In the genomic region with DNA sequence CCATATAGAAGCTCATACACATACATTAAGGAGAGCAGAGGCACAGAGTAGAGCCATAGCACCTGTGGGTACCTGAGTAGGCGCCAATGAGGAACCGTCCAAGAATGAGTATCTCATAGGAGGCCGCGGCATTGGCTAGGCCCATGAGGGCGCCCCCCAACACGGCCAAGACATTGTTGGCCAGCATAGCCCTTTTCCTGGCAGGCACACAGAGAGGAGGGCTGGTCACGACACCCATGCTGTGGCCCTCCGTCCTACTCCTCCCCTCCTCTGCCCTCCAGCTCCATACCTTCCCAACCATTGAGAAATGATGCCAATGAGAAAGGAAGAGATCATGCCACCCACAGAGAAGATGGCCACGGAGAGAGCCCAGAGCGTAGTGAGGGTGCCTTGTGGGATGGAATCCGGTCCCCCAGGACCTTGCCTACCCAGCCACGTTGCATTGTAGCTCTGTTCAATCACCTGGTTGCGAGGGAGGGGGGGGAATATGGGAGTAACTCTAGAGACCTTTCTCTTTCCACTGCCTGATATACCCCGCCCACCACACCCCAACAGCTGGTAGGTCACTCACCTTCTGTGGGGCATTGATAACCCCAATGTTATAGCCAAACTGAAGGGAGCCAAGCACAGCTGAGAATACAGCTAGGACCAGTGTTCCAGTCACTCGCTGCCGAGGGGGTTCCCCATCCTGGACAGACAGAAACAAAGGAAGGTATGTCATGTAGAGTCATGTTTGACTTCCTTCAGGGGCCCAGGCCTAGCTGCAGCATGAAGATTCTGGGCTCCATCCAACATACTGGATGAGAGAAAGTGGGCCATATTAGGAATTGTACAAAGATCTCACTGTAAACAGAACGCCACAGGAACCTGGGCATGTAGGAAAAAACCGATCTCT, we compare ENCODE assay signal across 10 mouse cellular contexts. TPM values are rescaled to one million over a fixed set of nuclear protein-coding genes. Genes with fewer than 3 reads are reported as not detected.
A peak's percentile ranks its signal among the peaks of the same experiment; 100 is the strongest.
DNase-seq lines count a peak whose midpoint lies in the region; ATAC-seq lines count a peak whose summit lies in the region.
"Had no signal": no experiment of that assay in that cellular context is flagged by ENCODE, and none has a peak within 500 bp of the region (broad histone marks: within the 10 kb centered on the region; RNA-seq: fewer than 3 reads in every experiment).

No protein-coding gene starts in this region.

- H3K4me1 ChIP-seq in hindbrain, embryonic 12.5 days, result peaks cover 13% of the 10 kb centered on the region
- peaks cover 19% of the 10 kb centered on the region for H3K4me1 ChIP-seq in hindbrain, embryonic 13.5 days (replicated peaks)
- peaks cover 39% of the 10 kb centered on the region for H3K4me1 ChIP-seq in liver, embryonic 16.5 days (ENCODE audit: control insufficient read depth, low read depth, low read length)

- H3K36me3 ChIP-seq in hindbrain, embryonic 12.5 days, result no peaks in the 10 kb centered on the region
- no peaks in the 10 kb centered on the region for H3K36me3 ChIP-seq in hindbrain, embryonic 13.5 days
- H3K36me3 ChIP-seq in liver, embryonic 16.5 days (ENCODE audit: control insufficient read depth, insufficient read depth), result peaks cover 24% of the 10 kb centered on the region

- no peaks in the 10 kb centered on the region for H3K27me3 ChIP-seq in hindbrain, embryonic 12.5 days
- H3K27me3 ChIP-seq in hindbrain, embryonic 13.5 days, result peaks cover 34% of the 10 kb centered on the region
- peaks cover 7% of the 10 kb centered on the region for H3K27me3 ChIP-seq in liver, embryonic 16.5 days (ENCODE audit: control insufficient read depth, insufficient read depth, low read depth, low read length)

- no peak for ATAC-seq in hindbrain, embryonic 12.5 days (ENCODE audit: low FRiP score)
- no peak for ATAC-seq in hindbrain, embryonic 13.5 days (ENCODE audit: low FRiP score)
- ATAC-seq in erythroid progenitor cell, adult 5-6 weeks (replicated peaks; ENCODE audit: low FRiP score, poor library complexity, severe bottlenecking), result peak; percentile 69
- ATAC-seq in liver, embryonic 16.5 days (ENCODE audit: low read depth), result peak; percentile 83

- WGBS in hindbrain, embryonic 12.5 days, result 91% methylated on average over 18 of the region's 18 CpGs
- 93% methylated on average over 18 of the region's 18 CpGs for WGBS in hindbrain, embryonic 13.5 days
- WGBS in liver, embryonic 16.5 days (ENCODE audit: insufficient replicate concordance), result 66% methylated on average over 18 of the region's 18 CpGs

- H3K27ac ChIP-seq in hindbrain, embryonic 12.5 days, result no peak overlapping the region
- no peak overlapping the region for H3K27ac ChIP-seq in hindbrain, embryonic 13.5 days
- peak overlapping the region; percentile 89 for H3K27ac ChIP-seq in liver, embryonic 16.5 days (ENCODE audit: low read length)
- H3K27ac ChIP-seq: left cerebral cortex, adult 2 months had no signal

- DNase-seq in c-Kit-negative CD71-positive TER-119-positive erythroid progenitor cells, embryonic 14.5 days (ENCODE audit: low read depth, low spot score), result peak; percentile 79
- DNase-seq in embryo, embryonic 9.5 days (ENCODE audit: extremely low spot score), result no peak
- no peak for DNase-seq in thymus, postnatal 14 days
- no peak for DNase-seq in layer of hippocampus, adult 9-11 months

- H3K4me2 ChIP-seq in hindbrain, embryonic 12.5 days (replicated peaks), result peak overlapping the region; percentile 57; the same call in 1 of the 2 replicates
- no peak overlapping the region for H3K4me2 ChIP-seq in hindbrain, embryonic 13.5 days
- peak overlapping the region; percentile 94 for H3K4me2 ChIP-seq in liver, embryonic 16.5 days (ENCODE audit: low read depth, low read length)

- H3K9me3 ChIP-seq in hindbrain, embryonic 12.5 days (replicated peaks), result no peaks in the 10 kb centered on the region
- no peaks in the 10 kb centered on the region for H3K9me3 ChIP-seq in hindbrain, embryonic 13.5 days
- no peaks in the 10 kb centered on the region for H3K9me3 ChIP-seq in liver, embryonic 16.5 days (replicated peaks; ENCODE audit: control insufficient read depth, low read length)

- peak overlapping the region; percentile 43; the same call in 1 of the 2 replicates for H3K4me3 ChIP-seq in hindbrain, embryonic 12.5 days
- no peak overlapping the region; the same call in 1 of the 2 replicates for H3K4me3 ChIP-seq in hindbrain, embryonic 13.5 days
- H3K4me3 ChIP-seq in liver, embryonic 16.5 days (ENCODE audit: low read depth, low read length), result peak overlapping the region; percentile 82
- H3K4me3 ChIP-seq: left cerebral cortex, adult 2 months had no signal

- no peak overlapping the region for H3K9ac ChIP-seq in hindbrain, embryonic 12.5 days
- no peak overlapping the region for H3K9ac ChIP-seq in hindbrain, embryonic 13.5 days
- H3K9ac ChIP-seq in liver, embryonic 16.5 days (ENCODE audit: low read depth, low read length), result peak overlapping the region; percentile 80

RNA-seq across cellular contexts. Expression of gene Slc2a4, which starts 1.7 kb away (rescaled TPM):
- 9.6 and 12.9 TPM in 2 replicates for polyA plus RNA-seq in hindbrain, embryonic 12.5 days (2016; fragmentation: Nextera tagmentation; extraction: Ambion mirVana)
- 3.9 and 4.0 TPM in 2 replicates for polyA plus RNA-seq in hindbrain, embryonic 13.5 days (2015; fragmentation: Nextera tagmentation; extraction: Ambion mirVana)
- 94.7 and 103 TPM in 2 replicates for total RNA-seq in erythroid progenitor cell, adult 5-6 weeks (2015; ENCODE audit: low replicate concordance)
- 246 and 613 TPM in 2 replicates for total RNA-seq in erythroid progenitor cell, adult 5-6 weeks (2017; ENCODE audit: low replicate concordance)
- polyA plus RNA-seq in liver, embryonic 16.5 days (2015; fragmentation: Nextera tagmentation; extraction: Ambion mirVana), result 18.4 and 22.6 TPM in 2 replicates
- total RNA-seq: monocyte, adult 5-6 weeks had no signal

RNA-seq across cellular contexts. Expression of gene Ybx2, which starts 10.6 kb away (rescaled TPM):
- polyA plus RNA-seq in hindbrain, embryonic 12.5 days (2016; fragmentation: Nextera tagmentation; extraction: Ambion mirVana), result 5.5 and 9.0 TPM in 2 replicates
- polyA plus RNA-seq in hindbrain, embryonic 13.5 days (2015; fragmentation: Nextera tagmentation; extraction: Ambion mirVana), result 4.0 and 7.1 TPM in 2 replicates
- total RNA-seq in erythroid progenitor cell, adult 5-6 weeks (2015; ENCODE audit: low replicate concordance), result not detected in 2 replicates
- total RNA-seq in erythroid progenitor cell, adult 5-6 weeks (2017; ENCODE audit: low replicate concordance), result 3.9 TPM in 1 of 2 replicates, not detected in the other
- 0.18 TPM in 1 of 2 replicates, not detected in the other for polyA plus RNA-seq in liver, embryonic 16.5 days (2015; fragmentation: Nextera tagmentation; extraction: Ambion mirVana)
- total RNA-seq: monocyte, adult 5-6 weeks had no signal

RNA-seq across cellular contexts. Expression of gene Cldn7, which starts 18.3 kb away (rescaled TPM):
- 9.5 and 21.8 TPM in 2 replicates for polyA plus RNA-seq in hindbrain, embryonic 12.5 days (2016; fragmentation: Nextera tagmentation; extraction: Ambion mirVana)
- 0.38 and 0.87 TPM in 2 replicates for polyA plus RNA-seq in hindbrain, embryonic 13.5 days (2015; fragmentation: Nextera tagmentation; extraction: Ambion mirVana)
- total RNA-seq in erythroid progenitor cell, adult 5-6 weeks (2015; ENCODE audit: low replicate concordance), result not detected in 2 replicates
- total RNA-seq in erythroid progenitor cell, adult 5-6 weeks (2017; ENCODE audit: low replicate concordance), result not detected in 2 replicates
- 5.4 and 11.7 TPM in 2 replicates for polyA plus RNA-seq in liver, embryonic 16.5 days (2015; fragmentation: Nextera tagmentation; extraction: Ambion mirVana)
- total RNA-seq: left cerebral cortex, adult 2 months; monocyte, adult 5-6 weeks had no signal

RNA-seq across cellular contexts. Expression of gene Eif5a, which starts 24.5 kb away (rescaled TPM):
- 1,354 and 1,360 TPM in 2 replicates for polyA plus RNA-seq in hindbrain, embryonic 12.5 days (2016; fragmentation: Nextera tagmentation; extraction: Ambion mirVana)
- 1,129 and 1,134 TPM in 2 replicates for polyA plus RNA-seq in hindbrain, embryonic 13.5 days (2015; fragmentation: Nextera tagmentation; extraction: Ambion mirVana)
- 394 and 471 TPM in 2 replicates for total RNA-seq in erythroid progenitor cell, adult 5-6 weeks (2015; ENCODE audit: low replicate concordance)
- total RNA-seq in erythroid progenitor cell, adult 5-6 weeks (2017; ENCODE audit: low replicate concordance), result 246 and 254 TPM in 2 replicates
- polyA plus RNA-seq in liver, embryonic 16.5 days (2015; fragmentation: Nextera tagmentation; extraction: Ambion mirVana), result 1,065 and 1,134 TPM in 2 replicates

RNA-seq across cellular contexts. Expression of gene Gps2, which starts 32.6 kb away (rescaled TPM):
- polyA plus RNA-seq in hindbrain, embryonic 12.5 days (2016; fragmentation: Nextera tagmentation; extraction: Ambion mirVana), result 84.7 and 90.1 TPM in 2 replicates
- polyA plus RNA-seq in hindbrain, embryonic 13.5 days (2015; fragmentation: Nextera tagmentation; extraction: Ambion mirVana), result 72.4 and 77.3 TPM in 2 replicates
- 268 and 359 TPM in 2 replicates for total RNA-seq in erythroid progenitor cell, adult 5-6 weeks (2015; ENCODE audit: low replicate concordance)
- 130 and 161 TPM in 2 replicates for total RNA-seq in erythroid progenitor cell, adult 5-6 weeks (2017; ENCODE audit: low replicate concordance)
- 81.1 and 83.1 TPM in 2 replicates for polyA plus RNA-seq in liver, embryonic 16.5 days (2015; fragmentation: Nextera tagmentation; extraction: Ambion mirVana)

Comparison
In these comparisons a context has a peak if more than half of its experiments do, and no peak if none do; other contexts are left out.
1. ATAC-seq: peak in erythroid progenitor cell, adult 5-6 weeks (single experiment) and liver, embryonic 16.5 days (single experiment); none in hindbrain, embryonic 12.5 days (single experiment) and hindbrain, embryonic 13.5 days (single experiment).